Mouse (Mus musculus) heart, adult 2 months (tissue): Measurements from ENCODE around the gene Stfa2. TPM values are rescaled to one million over a fixed set of nuclear protein-coding genes. Genes with fewer than 3 reads are reported as not detected.
"Not testable (repeated sequence)": the region's sequence is repeated elsewhere in the genome, so short reads cannot be mapped to it uniquely, and the experiment has no call there.

ENCODE experiments used
- DNase-seq, 2 experiments: peaks; one replicate each; pipeline ENCODE4 v3.0.0; 2021
- H3K27ac ChIP-seq: fragments of 200-600 bp; 2 replicates; pipeline ENCODE4 v1.8.1; 2022
- H3K27me3 ChIP-seq: fragments of 200-500 bp; 2 replicates; pipeline ENCODE4 v1.6.1; 2012; ENCODE audit warnings: mild to moderate bottlenecking, low read length, inconsistent platforms, mixed read lengths; ENCODE audit not compliant: control insufficient read depth, insufficient read depth
- H3K36me3 ChIP-seq: fragments of 200-500 bp; 2 replicates; pipeline ENCODE4 v1.6.1; 2012; ENCODE audit warnings: low read length, inconsistent platforms; ENCODE audit not compliant: control insufficient read depth, insufficient read depth
- H3K4me1 ChIP-seq: fragments of 200-500 bp; 2 replicates; pipeline ENCODE4 v1.6.1; 2011; ENCODE audit warnings: low read length; ENCODE audit not compliant: control insufficient read depth, insufficient read depth
- H3K4me3 ChIP-seq: fragments of 200-600 bp; 2 replicates; pipeline ENCODE4 v1.8.1; 2022
- H3K79me2 ChIP-seq: fragments of 200-500 bp; replicated peaks from 2 replicates; pipeline ENCODE4 v1.6.1; 2012; ENCODE audit warnings: mild to moderate bottlenecking, inconsistent platforms, low read length, moderate library complexity, mixed read lengths; ENCODE audit not compliant: control insufficient read depth, insufficient read depth
- H3K9ac ChIP-seq: fragments of 200-500 bp; 2 replicates; pipeline ENCODE4 v1.6.1; 2012; ENCODE audit warnings: low read depth, mild to moderate bottlenecking, control low read depth, inconsistent platforms, low read length, mixed read lengths
- CTCF ChIP-seq: fragments of 200-600 bp; IDR thresholded peaks from 2 replicates; pipeline ENCODE4 v1.8.1; 2022; ENCODE audit warnings: antibody characterized with exemption, mild to moderate bottlenecking, moderate library complexity
- EP300 ChIP-seq: fragments of 200-500 bp; IDR thresholded peaks from 2 replicates; pipeline ENCODE4 v1.6.1; 2011; ENCODE audit warnings: low read depth, low read length, control low read depth; ENCODE audit not compliant: insufficient read depth
- POLR2A ChIP-seq: fragments of 200-500 bp; IDR thresholded peaks from 2 replicates; pipeline ENCODE4 v1.6.1; 2011; ENCODE audit warnings: mild to moderate bottlenecking, low read depth, low read length, control low read depth; ENCODE audit not compliant: insufficient read depth
- WGBS: fragments of 180-500 bp; shearing (Covaris S2); methylation state at CpG from one replicate; pipeline ENCODE4 v1.1.7; 2018; 5-methylcytosine and 5-hydroxymethylcytosine counted together
- intact Hi-C: fragments of 180-260 bp; cut with DNase I; formaldehyde crosslinking; loops from one replicate; pipeline ENCODE4 v1.15.1; 2025
- long read RNA-seq: library from polyadenylated mRNA; stranded (forward); transcript quantifications from one replicate; pipeline ENCODE4 v2.0.0, GENCODE M21; 2021
- polyA plus RNA-seq: library from polyadenylated mRNA; depleted of rRNA; stranded (reverse); fragments of >200 nt; gene quantifications from 2 replicates; pipeline ENCODE4 v1.2.3, GENCODE M21; 2012; rRNA removed
- total RNA-seq, 2 experiments: library from RNA; stranded (reverse); gene quantifications; 2 replicates each; pipeline ENCODE4 v1.2.3; 2021

Stfa2 gene
- not detected for total RNA-seq
- polyA plus RNA-seq = not detected in 2 replicates
- long read RNA-seq = 0 reads

GRCm38 (mm10) chr16:36408357-36408756 is at the start of gene Stfa2:
Gene Stfa2 (minus strand): TSS chr16:36408457.
- H3K36me3 ChIP-seq = no peaks in the 10 kb centered on the region
- DNase-seq = no peak
- H3K27me3 ChIP-seq = no peaks in the 10 kb centered on the region
- no peak within 1 kb of the TSS for H3K9ac ChIP-seq
- intact Hi-C loops = no loop called here
- H3K4me1 ChIP-seq = no peaks in the 10 kb centered on the region
- TF ChIP-seq EP300 (no peak), CTCF (no peak), POLR2A (no peak)
- H3K27ac ChIP-seq = no peak within 1 kb of the TSS
- H3K4me3 ChIP-seq = no peak within 1 kb of the TSS
- H3K79me2 ChIP-seq = no peaks in the 10 kb centered on the region

- DNase-seq = no peak
- Histone ChIP-seq H3K27ac (no peak within 1 kb of the TSS), H3K27me3 (no peaks in the 10 kb centered on the region), H3K4me1 (no peaks in the 10 kb centered on the region), H3K4me3 (no peak within 1 kb of the TSS), H3K79me2 (no peaks in the 10 kb centered on the region), H3K9ac (no peak within 1 kb of the TSS), H3K36me3 (no peaks in the 10 kb centered on the region)
- 62% methylated on average over 4 of the region's 4 CpGs for WGBS
- intact Hi-C loops = no loop called here
- no peak for TF ChIP-seq CTCF
- no peak for TF ChIP-seq POLR2A
- no peak for TF ChIP-seq EP300
Measured at GRCm38 (mm10) chr16:36455342-36455802, 47.1 kb upstream of the Stfa2 start, which contains the start of gene Stfa3. Gene Stfa3 (minus strand): TSS chr16:36455392.

- H3K4me1 ChIP-seq, H3K79me2 ChIP-seq, H3K27ac ChIP-seq, H3K4me3 ChIP-seq, intact Hi-C loops, H3K36me3 ChIP-seq, H3K27me3 ChIP-seq, DNase-seq, H3K9ac ChIP-seq: not testable (repeated sequence)
- WGBS = 76% methylated on average over 1 of the region's 1 CpGs
Measured at GRCm38 (mm10) chr16:36420979-36421378, 12.7 kb upstream of the Stfa2 start.

- 25% methylated on average over 4 of the region's 4 CpGs for WGBS
- H3K4me3 ChIP-seq = no peak overlapping the region
Measured at GRCm38 (mm10) chr16:36389060-36389459, 19.2 kb downstream of the Stfa2 start.

DNA sequence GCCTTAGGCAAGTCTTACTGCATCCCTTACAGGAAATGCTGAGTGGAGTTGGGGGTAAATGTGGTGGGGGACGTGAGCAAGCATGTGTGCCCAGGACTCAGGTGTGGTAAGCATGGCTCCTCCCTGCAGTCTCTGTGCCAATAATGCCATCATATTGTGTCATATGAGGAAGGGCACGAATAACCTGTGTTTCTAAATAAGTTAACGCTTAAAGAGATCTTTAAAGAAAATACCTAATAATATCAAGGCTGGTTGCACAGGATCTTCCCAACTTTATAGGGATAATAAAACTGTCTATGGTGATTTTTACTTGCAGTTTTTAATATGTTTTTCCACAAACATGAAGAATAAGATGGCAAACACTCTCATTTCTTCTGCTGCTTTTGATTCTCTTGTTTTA is 40.6 kb downstream of the Stfa2 start, which contains the start of gene BC100530:
BC100530 (minus strand) TSS at position 101 of the 400 bp plus-strand sequence.
- H3K9ac ChIP-seq, H3K4me1 ChIP-seq, intact Hi-C loops, H3K36me3 ChIP-seq, DNase-seq, H3K27ac ChIP-seq, H3K27me3 ChIP-seq, H3K79me2 ChIP-seq, H3K4me3 ChIP-seq: not testable (repeated sequence)
- 71% methylated on average over 3 of the region's 3 CpGs for WGBS

More at GRCm38 (mm10) chr16:36389060-36389459, 19.2 kb downstream of the Stfa2 start:
- Histone ChIP-seq H3K27ac (no peak overlapping the region), H3K27me3 (no peaks in the 10 kb centered on the region), H3K36me3 (no peaks in the 10 kb centered on the region), H3K4me1 (no peaks in the 10 kb centered on the region), H3K9ac (no peak overlapping the region), H3K79me2 (no peaks in the 10 kb centered on the region)
- intact Hi-C loops = no loop called here
- TF ChIP-seq POLR2A (no peak), CTCF (no peak)
- DNase-seq = no peak

Other genes starting within 250 kb of the Stfa2 start
- gene Gm5483, start 224.2 kb downstream of the Stfa2 start, total RNA-seq = not detected
- gene Gm5483, start 224.2 kb downstream of the Stfa2 start, polyA plus RNA-seq = not detected in 2 replicates
- gene Gm5416, start 198.1 kb downstream of the Stfa2 start, total RNA-seq = not detected
- not detected in 2 replicates for gene Gm5416, start 198.1 kb downstream of the Stfa2 start, polyA plus RNA-seq
- not detected for gene 2010005H15Rik, start 187.0 kb downstream of the Stfa2 start, total RNA-seq
- gene 2010005H15Rik, start 187.0 kb downstream of the Stfa2 start, polyA plus RNA-seq = not detected in 2 replicates
- gene Stfa1, start 131.5 kb downstream of the Stfa2 start, total RNA-seq = not detected
- gene Stfa1, start 131.5 kb downstream of the Stfa2 start, polyA plus RNA-seq = not detected in 2 replicates
- not detected for gene BC117090, start 74.1 kb downstream of the Stfa2 start, total RNA-seq
- gene BC117090, start 74.1 kb downstream of the Stfa2 start, polyA plus RNA-seq = not detected in 2 replicates
- gene BC100530, start 40.7 kb downstream of the Stfa2 start, total RNA-seq = not detected
- not detected in 2 replicates for gene BC100530, start 40.7 kb downstream of the Stfa2 start, polyA plus RNA-seq
- not detected for gene Stfa3, start 46.9 kb upstream of the Stfa2 start, total RNA-seq
- gene Stfa3, start 46.9 kb upstream of the Stfa2 start, polyA plus RNA-seq = not detected in 2 replicates
- under 1 TPM in 1 of 2 experiments, not detected in 1; 0.05 TPM for gene Casr, start 153.7 kb upstream of the Stfa2 start, total RNA-seq
- not detected in 2 replicates for gene Casr, start 153.7 kb upstream of the Stfa2 start, polyA plus RNA-seq